Mouse (Mus musculus) intestine, embryonic 16.5 days (tissue): ENCODE measurements around the gene Pga5. TPM values are rescaled to one million over a fixed set of nuclear protein-coding genes. Genes with fewer than 3 reads are reported as not detected.

Experiments
- ATAC-seq: fragments of 200-750 bp; cut with Nextera tagmentation; 2 replicates; pipeline ENCODE4 v1.8.0; 2017; ENCODE audit warnings: moderate TSS enrichment, moderate library complexity
- H3K27ac ChIP-seq: fragments of 300-500 bp; sonication (generic); 2 replicates; pipeline ENCODE4 v1.5.1; 2014; ENCODE audit warnings: mild to moderate bottlenecking, low read length
- H3K27me3 ChIP-seq: fragments of 300-500 bp; sonication (generic); replicated peaks from 2 replicates; pipeline ENCODE4 v1.6.1; 2014; ENCODE audit warnings: low read length, control low read depth, mixed read lengths; ENCODE audit not compliant: control insufficient read depth, insufficient read depth
- H3K36me3 ChIP-seq: fragments of 300-500 bp; sonication (generic); 2 replicates; pipeline ENCODE4 v1.6.1; 2014; ENCODE audit warnings: low read length, control low read depth; ENCODE audit not compliant: control insufficient read depth, insufficient read depth
- H3K4me1 ChIP-seq: fragments of 300-500 bp; sonication (generic); 2 replicates; pipeline ENCODE4 v1.6.1; 2014; ENCODE audit warnings: low read length, control low read depth, mixed read lengths; ENCODE audit not compliant: control insufficient read depth, insufficient read depth
- H3K4me2 ChIP-seq: fragments of 300-500 bp; sonication (generic); 2 replicates; pipeline ENCODE4 v1.6.1; 2014; ENCODE audit warnings: low read depth, low read length, control low read depth
- H3K4me3 ChIP-seq: fragments of 300-500 bp; sonication (generic); 2 replicates; pipeline ENCODE4 v1.5.1; 2014; ENCODE audit warnings: mild to moderate bottlenecking, low read length
- H3K9ac ChIP-seq: fragments of 300-500 bp; sonication (generic); 2 replicates; pipeline ENCODE4 v1.6.1; 2014; ENCODE audit warnings: low read depth, low read length
- H3K9me3 ChIP-seq: fragments of 300-500 bp; sonication (generic); 2 replicates; pipeline ENCODE4 v1.6.1; 2016; ENCODE audit warnings: low read length, control low read depth; ENCODE audit not compliant: control insufficient read depth
- WGBS: fragments of 180-500 bp; shearing (Covaris S2); extraction: QIAGEN DNeasy Blood & Tissue Kit; methylation state at CpG from one replicate; pipeline ENCODE4 v1.1.7; 2014; 5-methylcytosine and 5-hydroxymethylcytosine counted together
- polyA plus RNA-seq: library from polyadenylated mRNA; unstranded; fragments of >200 nt; fragmentation: Nextera tagmentation; extraction: Ambion mirVana; gene quantifications from 2 replicates; pipeline ENCODE4 v1.2.1, GENCODE M21; 2015

The Pga5 gene
- polyA plus RNA-seq, 1 experiment from 2014 or later, result 0.78 TPM

DNA sequence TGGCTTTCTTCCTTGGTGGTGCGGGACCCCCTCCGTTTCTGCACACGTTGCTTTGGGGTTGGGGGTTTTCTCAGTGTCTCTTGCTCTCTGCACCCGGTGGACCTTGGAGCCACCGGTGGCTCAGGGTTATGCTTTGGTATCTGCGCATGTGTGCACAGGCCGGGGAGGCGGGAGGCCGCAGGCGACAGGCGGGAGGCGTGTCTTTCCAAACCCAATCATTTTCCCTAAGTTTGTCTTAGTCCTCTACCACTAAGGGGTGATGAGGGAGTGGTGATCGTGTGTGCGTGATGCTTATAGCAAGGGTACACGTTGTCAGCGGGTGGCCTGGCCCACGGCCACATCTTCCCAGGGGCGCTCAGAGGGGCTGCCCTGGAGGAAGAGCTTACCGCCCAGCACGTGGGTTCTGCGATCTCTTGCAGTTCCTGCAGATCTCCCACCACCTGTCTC is 43.0 kb downstream of the Pga5 start:
- peak; percentile 95 for ATAC-seq
- Histone ChIP-seq H3K27ac (0 out of 2 replicates have a peak overlapping the region, but pooled peaks have one; percentile 43), H3K4me1 (peaks cover 18% of the 10 kb centered on the region), H3K27me3 (no peaks in the 10 kb centered on the region), H3K9ac (peak overlapping the region; percentile 75), H3K9me3 (no peaks in the 10 kb centered on the region), H3K4me2 (peak overlapping the region; percentile 93), H3K36me3 (peaks cover 4% of the 10 kb centered on the region; the same call in 1 of the 2 replicates), H3K4me3 (peak overlapping the region; percentile 59)
- WGBS, result 3% methylated on average over 21 of the region's 21 CpGs

DNA sequence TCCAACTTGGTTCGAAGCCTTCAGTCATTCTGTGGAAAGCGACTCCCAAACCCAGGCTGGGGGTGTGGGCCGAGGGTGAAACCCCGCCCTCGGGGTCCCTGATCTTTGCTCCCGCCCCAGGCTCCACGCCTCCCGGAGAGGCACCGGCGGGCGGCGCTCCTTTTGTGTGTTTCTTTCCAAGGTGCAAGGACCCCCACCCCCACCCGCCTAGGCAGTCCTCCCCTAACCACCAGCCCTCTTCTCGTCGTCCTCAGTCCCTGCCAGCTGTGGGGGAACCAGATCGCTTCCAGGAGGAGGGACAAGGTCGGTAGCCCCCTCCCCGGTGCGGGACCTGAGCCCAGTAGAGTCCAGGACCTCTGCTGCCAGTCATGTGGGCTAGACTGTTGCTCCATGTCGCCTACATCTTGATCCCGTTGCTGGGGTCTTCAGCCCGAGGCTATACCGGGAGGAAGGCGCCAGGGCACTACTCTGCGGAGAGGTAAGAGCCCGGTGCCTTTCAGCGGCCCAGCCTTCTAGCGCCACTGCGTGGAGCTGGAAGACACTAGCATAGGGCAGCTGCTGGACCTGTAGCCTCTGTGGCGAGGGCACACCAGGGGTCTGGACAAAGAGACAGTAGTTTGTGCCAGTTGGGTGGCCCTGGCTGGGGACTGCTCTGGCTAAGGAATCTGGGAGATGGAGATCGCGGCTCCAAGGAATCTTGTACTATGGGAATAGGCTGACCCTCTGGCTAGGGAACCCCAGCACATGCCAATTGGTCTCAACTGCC is 43.6 kb downstream of the Pga5 start, which contains the start of gene Vwce:
Gene Vwce (plus strand): TSS at position 108 of the 766 bp plus-strand sequence.
- no peaks in the 10 kb centered on the region for H3K9me3 ChIP-seq
- no peaks in the 10 kb centered on the region for H3K27me3 ChIP-seq
- peak within 1 kb of the TSS; percentile 75 for H3K9ac ChIP-seq
- peak within 1 kb of the TSS; percentile 59 for H3K4me3 ChIP-seq
- peaks cover 8% of the 10 kb centered on the region; the same call in 1 of the 2 replicates for H3K36me3 ChIP-seq
- peak within 1 kb of the TSS; percentile 93 for H3K4me2 ChIP-seq
- ATAC-seq, result peak; percentile 88
- WGBS, result 1% methylated on average over 32 of the region's 32 CpGs
- H3K4me1 ChIP-seq, result peaks cover 18% of the 10 kb centered on the region
- H3K27ac ChIP-seq, result peak within 1 kb of the TSS; percentile 43

Other genes with a start within 250 kb of the Pga5 start
- 0.18 and 0.55 TPM in 2 replicates for gene Lrrc10b, start 220.6 kb downstream of the Pga5 start, polyA plus RNA-seq
- 2.0 and 3.4 TPM in 2 replicates for gene Ppp1r32, start 195.1 kb downstream of the Pga5 start, polyA plus RNA-seq
- gene Cpsf7, start 152.8 kb downstream of the Pga5 start, polyA plus RNA-seq, result 29.7 and 30.9 TPM in 2 replicates
- 57.4 and 60.9 TPM in 2 replicates for gene Sdhaf2, start 151.9 kb downstream of the Pga5 start, polyA plus RNA-seq
- 25.9 and 28.4 TPM in 2 replicates for gene Tmem216, start 121.8 kb downstream of the Pga5 start, polyA plus RNA-seq
- 22.5 and 23.0 TPM in 2 replicates for gene Cyb561a3, start 100.9 kb downstream of the Pga5 start, polyA plus RNA-seq
- 23.9 and 27.5 TPM in 2 replicates for gene Tmem138, start 100.7 kb downstream of the Pga5 start, polyA plus RNA-seq
- gene Ddb1, start 72.7 kb downstream of the Pga5 start, polyA plus RNA-seq, result 268 and 271 TPM in 2 replicates
- gene Tkfc, start 72.4 kb downstream of the Pga5 start, polyA plus RNA-seq, result 70.8 and 81.3 TPM in 2 replicates
- gene Vwce, start 43.9 kb downstream of the Pga5 start, polyA plus RNA-seq, result 4.8 and 5.5 TPM in 2 replicates
- gene Vps37c, start 10.7 kb upstream of the Pga5 start, polyA plus RNA-seq, result 36.2 and 37.6 TPM in 2 replicates
- gene Cd5, start 60.9 kb upstream of the Pga5 start, polyA plus RNA-seq, result 0.17 TPM in 1 of 2 replicates, not detected in the other
- 0.23 and 0.38 TPM in 2 replicates for gene Cd6, start 152.0 kb upstream of the Pga5 start, polyA plus RNA-seq
- gene Slc15a3, start 161.7 kb upstream of the Pga5 start, polyA plus RNA-seq, result 0.48 and 0.56 TPM in 2 replicates
- 29.9 and 32.3 TPM in 2 replicates for gene Tmem132a, start 191.9 kb upstream of the Pga5 start, polyA plus RNA-seq
- 72.8 and 78.7 TPM in 2 replicates for gene Tmem109, start 203.9 kb upstream of the Pga5 start, polyA plus RNA-seq
- 32.1 and 35.0 TPM in 2 replicates for gene Prpf19, start 217.2 kb upstream of the Pga5 start, polyA plus RNA-seq
- not detected in 2 replicates for gene Zp1, start 242.6 kb upstream of the Pga5 start, polyA plus RNA-seq